Mouse (Mus musculus): ENCODE results near the gene Upf3a.
"Not testable (repeated sequence)": the region's sequence is repeated elsewhere in the genome, so short reads cannot be mapped to it uniquely, and the experiment has no call there.

The Upf3a gene

GRCm38 (mm10) chr8:13785250-13785763, at the start of gene Upf3a:
Gene Upf3a (plus strand): TSS chr8:13785615.
- peak; percentile 93 to 94 for DNase-seq

GRCm38 (mm10) chr8:13740323-13740770, 45.1 kb upstream of the Upf3a start:
- peak; percentile 63 to 79 for DNase-seq

GRCm38 (mm10) chr8:13740817-13741613, 44.4 kb upstream of the Upf3a start:
- no peak for DNase-seq

DNA sequence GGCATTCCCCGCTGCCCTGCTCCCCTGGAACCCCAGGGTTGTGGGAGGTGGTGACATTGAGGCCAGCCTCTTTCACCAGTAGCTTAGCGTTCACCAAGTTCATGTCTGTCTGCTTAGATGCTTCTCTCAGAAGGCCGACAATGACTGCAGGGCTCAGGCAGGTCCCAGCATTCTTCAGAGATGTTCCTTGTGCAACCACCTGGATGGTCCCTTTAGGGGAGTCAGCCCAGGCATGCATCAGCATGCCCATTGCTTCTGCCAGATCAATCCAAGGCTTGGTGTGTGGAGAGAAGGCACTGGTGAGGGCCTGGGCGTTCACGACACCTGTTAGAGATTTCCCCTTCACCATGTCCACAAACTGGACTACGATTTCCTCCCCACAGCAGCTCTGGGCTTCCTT, 39.2 kb upstream of the Upf3a start:
- DNase-seq = not testable (repeated sequence)

DNA sequence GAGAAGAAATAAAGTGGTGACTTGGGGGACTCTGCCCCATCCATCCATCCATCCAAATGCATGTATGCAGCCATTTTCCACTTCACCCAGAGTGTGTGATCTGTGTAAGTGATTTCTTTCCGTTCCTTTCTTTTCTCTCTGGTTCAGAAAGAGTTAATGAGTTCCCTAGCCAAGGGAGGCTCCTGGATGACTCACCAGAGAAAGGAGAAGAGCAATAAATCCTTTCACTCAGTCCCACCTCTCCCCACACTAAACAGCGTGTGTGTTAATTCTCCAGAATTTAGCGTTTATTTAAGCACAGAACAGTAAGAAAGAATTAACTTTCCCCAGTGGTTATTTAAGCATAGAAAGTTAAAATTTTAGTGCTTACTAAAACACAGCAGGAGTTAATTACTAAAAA, 37.8 kb upstream of the Upf3a start:
- no peak for DNase-seq

DNA sequence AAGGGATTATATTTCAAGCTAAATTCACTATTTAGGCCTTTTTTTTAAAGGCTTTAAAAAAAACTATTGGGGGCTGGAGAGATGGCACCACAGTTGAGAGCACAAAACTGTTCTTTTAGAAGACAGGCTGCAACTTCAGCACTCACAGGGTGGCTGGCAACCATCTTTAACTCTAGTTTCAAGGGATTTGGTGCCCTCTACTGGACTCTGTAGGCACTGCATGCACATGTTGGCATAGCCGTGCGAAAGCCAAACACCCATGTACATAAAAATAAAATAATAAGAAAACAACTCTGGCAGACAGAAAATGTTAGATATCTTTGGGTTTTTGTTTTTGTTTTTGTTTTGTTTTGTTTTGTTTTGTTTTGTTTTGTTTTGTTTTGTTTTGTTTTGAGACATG, 31.7 kb upstream of the Upf3a start:
- DNase-seq = peak; percentile 62 to 83

DNA sequence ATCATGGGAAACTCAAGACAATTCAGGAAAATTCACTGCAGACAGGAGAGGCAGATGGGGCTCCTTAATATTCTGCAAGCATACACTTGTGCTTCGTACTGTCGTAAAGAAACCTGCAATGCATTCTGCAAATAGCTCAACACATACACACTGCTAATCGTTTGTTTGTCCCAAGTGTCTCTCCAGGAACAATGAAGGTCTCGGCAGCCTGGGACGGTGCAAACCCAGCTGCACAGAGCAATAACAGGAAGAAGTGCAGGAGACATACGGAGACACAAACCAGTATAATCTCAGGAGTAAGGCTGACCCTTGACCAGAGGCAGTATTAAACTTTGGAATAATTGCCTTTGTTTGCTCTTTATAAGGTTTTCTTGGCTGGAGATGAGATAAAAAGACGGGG, 28.9 kb upstream of the Upf3a start:
- DNase-seq = peak in 1 of 2 experiments; percentile 58

GRCm38 (mm10) chr8:13756982-13757804, 28.2 kb upstream of the Upf3a start, which contains the start of gene Cdc16:
Gene Cdc16 (plus strand): TSS chr8:13757676.
- peak; percentile 93 to 94 for DNase-seq

DNA sequence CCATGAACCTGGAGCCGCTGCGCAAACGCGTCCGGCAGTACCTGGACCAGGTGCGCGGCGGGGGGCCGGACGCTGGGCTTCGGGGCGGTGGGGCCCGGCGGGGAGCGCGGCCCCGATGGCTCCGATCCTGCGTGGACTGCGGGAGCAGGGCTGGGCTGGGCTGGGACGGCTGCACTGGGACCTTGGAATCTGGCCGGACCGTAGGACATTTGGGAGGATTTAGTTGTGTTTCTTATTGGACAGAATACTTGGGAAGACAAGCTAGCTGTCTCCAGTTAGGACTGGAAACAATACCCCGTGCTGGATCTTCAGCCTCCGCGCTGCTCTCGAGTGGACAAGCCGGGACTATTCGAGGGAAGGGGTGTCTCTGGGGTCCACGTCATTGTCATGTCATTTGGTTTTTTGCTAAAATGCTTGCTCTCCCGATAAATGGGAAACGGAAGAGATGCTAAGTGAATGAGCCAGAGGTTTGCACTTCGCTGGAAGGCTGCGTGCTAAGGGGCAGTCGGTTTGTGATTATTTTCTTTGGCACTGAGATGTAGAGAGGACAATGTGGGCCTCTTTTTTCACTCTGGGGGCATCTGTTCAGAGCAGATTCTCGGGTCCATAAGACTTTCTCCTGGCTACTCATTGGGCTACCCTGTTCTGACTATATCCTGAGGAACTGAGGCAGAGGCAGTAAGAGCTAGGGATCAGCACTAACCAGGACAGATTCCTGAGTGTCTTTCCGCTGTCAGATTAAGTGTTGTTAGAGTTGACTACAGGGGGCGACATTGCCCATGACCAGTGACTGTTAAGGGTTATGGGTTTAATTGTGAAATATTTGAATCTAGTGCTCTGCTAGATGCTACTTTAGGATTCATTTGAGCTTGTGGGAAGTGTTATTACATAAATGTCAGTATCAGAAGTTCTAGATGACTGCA, 27.3 kb upstream of the Upf3a start:
- peak; percentile 31 to 71 for DNase-seq

GRCm38 (mm10) chr8:13769206-13769605, 16.2 kb upstream of the Upf3a start:
- no peak for DNase-seq

GRCm38 (mm10) chr8:13780536-13780935, 4.9 kb upstream of the Upf3a start:
- DNase-seq = no peak

DNA sequence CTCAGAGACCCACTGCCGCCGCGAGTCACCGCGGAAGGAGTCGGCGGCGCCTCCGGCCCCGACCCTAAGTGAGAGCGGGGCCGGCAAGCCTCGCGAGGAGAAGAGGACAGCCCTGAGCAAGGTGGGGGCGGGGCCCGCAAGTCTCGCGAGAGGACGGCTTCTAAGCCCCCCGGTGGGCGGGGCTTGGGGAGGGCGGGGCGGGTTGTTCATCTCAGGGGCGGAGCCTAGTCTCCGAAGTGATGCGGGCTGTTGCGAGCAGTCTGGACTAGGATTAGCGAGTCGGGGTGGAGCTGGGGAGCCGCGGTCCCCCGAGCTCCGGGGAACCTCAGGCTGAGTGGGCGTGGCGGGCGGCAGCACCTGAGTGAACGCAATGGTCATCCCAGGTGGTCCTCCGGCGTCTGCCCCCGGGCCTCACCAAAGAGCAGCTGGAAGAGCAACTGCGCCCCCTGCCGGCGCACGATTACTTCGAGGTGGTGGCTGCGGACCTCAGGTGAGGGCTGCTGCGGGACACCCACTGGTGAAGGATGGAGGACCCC, 417 bp downstream of the Upf3a start:
- DNase-seq = peak; percentile 97

DNA sequence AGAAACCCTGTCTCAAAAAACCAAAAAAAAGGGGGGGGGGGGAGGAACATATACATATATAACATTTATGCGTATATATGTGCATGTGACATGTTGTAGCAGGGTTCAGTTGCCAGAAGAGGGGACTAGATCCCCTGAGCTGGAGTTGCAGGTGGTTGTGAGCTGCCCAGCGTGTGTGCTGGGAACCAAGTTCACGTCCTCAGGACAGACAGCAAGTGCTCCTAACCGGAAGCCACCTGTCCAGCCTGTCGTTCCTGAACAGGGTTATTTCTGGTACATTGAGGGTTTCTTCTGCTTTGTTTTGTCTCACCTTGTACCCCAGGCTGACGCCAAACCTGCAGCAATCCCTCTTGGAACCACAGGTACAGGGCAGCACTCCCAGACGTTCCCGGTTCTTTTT, 4.2 kb downstream of the Upf3a start:
- DNase-seq = no peak

GRCm38 (mm10) chr8:13793097-13793745, 7.8 kb downstream of the Upf3a start:
- DNase-seq = no peak

- no peak for DNase-seq
Measured at GRCm38 (mm10) chr8:13793746-13794101, 8.3 kb downstream of the Upf3a start.

GRCm38 (mm10) chr8:13797676-13798075, 12.3 kb downstream of the Upf3a start:
- no peak for DNase-seq

- DNase-seq = no peak
Measured at GRCm38 (mm10) chr8:13799566-13799965, 14.2 kb downstream of the Upf3a start.

DNA sequence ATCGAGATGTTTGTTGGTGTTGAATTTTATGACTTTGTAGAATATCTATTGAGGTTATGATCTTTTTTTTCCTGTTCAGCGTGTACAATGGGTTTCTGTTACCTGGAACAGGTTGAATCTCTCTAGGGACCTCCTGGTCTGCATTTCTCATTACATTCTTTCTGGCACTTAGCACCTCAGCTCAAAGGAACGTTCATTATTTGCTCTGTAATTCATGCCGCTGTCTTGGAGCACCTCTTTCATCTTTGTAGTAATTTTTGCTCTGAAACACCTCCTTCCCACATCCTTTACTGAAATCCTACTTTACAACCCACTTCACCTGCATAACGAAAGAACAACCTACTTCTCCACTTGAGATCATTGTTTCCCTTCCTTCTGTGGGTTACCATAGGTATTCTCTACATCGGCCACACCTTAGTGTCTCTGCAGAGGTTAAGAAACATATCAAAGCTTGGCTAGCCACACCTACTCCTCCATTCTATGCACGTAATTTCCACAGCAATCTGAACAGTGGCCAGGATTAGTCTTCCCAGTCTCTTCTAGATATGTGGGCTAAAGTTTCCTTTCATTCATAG, 43.3 kb downstream of the Upf3a start:
- no peak for DNase-seq

GRCm38 (mm10) chr8:13838289-13838688, 52.9 kb downstream of the Upf3a start, which contains the start of gene AF366264:
Gene AF366264 (minus strand): TSS chr8:13838389.
- DNase-seq = not testable (repeated sequence)

DNA sequence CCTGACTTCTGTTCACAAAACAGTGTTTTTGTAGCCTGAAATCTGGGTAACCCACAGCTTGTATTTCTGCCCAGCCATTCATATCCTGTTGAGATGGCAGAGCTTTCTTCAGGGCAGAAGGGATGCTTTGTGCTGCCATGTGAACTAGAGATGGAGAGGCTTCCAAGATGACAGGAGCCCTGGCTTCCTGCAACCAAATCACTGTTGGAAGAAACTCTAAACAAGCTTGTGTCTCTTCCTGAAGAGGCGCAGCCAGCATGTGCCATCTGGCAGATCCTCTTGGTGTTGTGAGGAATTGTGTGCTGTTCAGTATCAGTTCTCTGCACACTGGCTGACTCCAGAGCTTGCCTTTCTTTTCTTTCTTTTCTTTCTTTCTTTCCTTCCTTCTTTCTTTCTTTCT, 57.9 kb downstream of the Upf3a start:
- not testable (repeated sequence) for DNase-seq

Measured in lung, postnatal 4 days (tissue).